Comparison of ENCODE assay signal across 13 mouse cellular contexts in the genomic region with DNA sequence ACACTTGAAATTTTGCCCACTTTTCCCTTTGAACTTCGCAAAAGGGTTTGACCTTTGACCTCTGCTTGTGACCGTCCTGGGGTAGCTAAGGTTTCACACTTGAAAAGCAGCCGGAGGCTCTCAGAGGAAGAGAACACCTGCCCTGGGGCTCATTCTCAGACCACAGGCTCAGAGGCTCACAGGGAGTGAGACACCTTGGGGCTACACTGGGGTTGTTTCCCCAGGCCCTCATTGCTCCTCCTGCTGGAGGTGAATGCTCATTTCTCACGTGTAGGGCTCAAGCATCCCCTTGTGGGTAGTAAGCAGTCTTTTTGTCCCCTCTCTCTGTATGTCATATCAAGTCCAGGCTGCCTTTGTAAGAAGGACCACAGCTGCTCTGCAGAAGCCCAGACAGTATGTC. TPM values are rescaled to one million over a fixed set of nuclear protein-coding genes. Genes with fewer than 3 reads are reported as not detected.
DNase-seq lines count a peak whose midpoint lies in the region; ATAC-seq and TF ChIP-seq lines count a peak whose summit lies in the region.
"Had no signal": no experiment of that assay in that cellular context is flagged by ENCODE, and none has a peak within 500 bp of the region (broad histone marks: within the 10 kb centered on the region; RNA-seq: fewer than 3 reads in every experiment).

No protein-coding gene starts in this region.

- peak; percentile 33; the same call in 1 of the 2 replicates for TF ChIP-seq CTCF in forebrain, postnatal 0 days (IDR thresholded peaks at IDR 0.05; ENCODE audit: low read depth)
- TF ChIP-seq CTCF in kidney, postnatal 0 days (IDR thresholded peaks at IDR 0.05; ENCODE audit: low read depth) = peak; percentile 51

- no peaks in the 10 kb centered on the region for H3K36me3 ChIP-seq in forebrain, postnatal 0 days (ENCODE audit: insufficient read depth)
- no peaks in the 10 kb centered on the region for H3K36me3 ChIP-seq in forebrain, embryonic 13.5 days (ENCODE audit: poor library complexity, severe bottlenecking)
- no peaks in the 10 kb centered on the region for H3K36me3 ChIP-seq in kidney, postnatal 0 days (ENCODE audit: insufficient read depth, low read length)
- no peaks in the 10 kb centered on the region for H3K36me3 ChIP-seq in kidney, embryonic 15.5 days
- H3K36me3 ChIP-seq: hindbrain, embryonic 15.5 days; limb, embryonic 15.5 days; midbrain, embryonic 15.5 days had no signal

- no peak for ATAC-seq in forebrain, postnatal 0 days
- no peak for ATAC-seq in forebrain, embryonic 13.5 days
- no peak; the same call in 1 of the 2 replicates for ATAC-seq in kidney, postnatal 0 days (replicated peaks; ENCODE audit: low FRiP score, low read depth)
- no peak for ATAC-seq in kidney, embryonic 15.5 days (replicated peaks; ENCODE audit: low FRiP score)
- ATAC-seq: midbrain, embryonic 15.5 days had no signal

- WGBS in forebrain, postnatal 0 days = 10% methylated on average over 4 of the region's 4 CpGs
- WGBS in forebrain, embryonic 13.5 days = 10% methylated on average over 4 of the region's 4 CpGs
- 14% methylated on average over 4 of the region's 4 CpGs for WGBS in kidney, postnatal 0 days
- WGBS in kidney, embryonic 15.5 days = 10% methylated on average over 4 of the region's 4 CpGs

- peaks cover 2% of the 10 kb centered on the region for H3K27me3 ChIP-seq in forebrain, postnatal 0 days (ENCODE audit: insufficient read depth, low read length)
- peaks cover 16% of the 10 kb centered on the region for H3K27me3 ChIP-seq in forebrain, embryonic 13.5 days
- no peaks in the 10 kb centered on the region for H3K27me3 ChIP-seq in kidney, postnatal 0 days (ENCODE audit: insufficient read depth, low read length)
- peaks cover 13% of the 10 kb centered on the region for H3K27me3 ChIP-seq in kidney, embryonic 15.5 days

- no peak overlapping the region for H3K4me2 ChIP-seq in forebrain, postnatal 0 days (ENCODE audit: low read depth)
- H3K4me2 ChIP-seq in forebrain, embryonic 13.5 days = no peak overlapping the region
- H3K4me2 ChIP-seq in kidney, postnatal 0 days (ENCODE audit: low read length) = no peak overlapping the region
- no peak overlapping the region for H3K4me2 ChIP-seq in kidney, embryonic 15.5 days
- H3K4me2 ChIP-seq: hindbrain, embryonic 15.5 days; limb, embryonic 15.5 days; midbrain, embryonic 15.5 days had no signal

- H3K27ac ChIP-seq in forebrain, postnatal 0 days (ENCODE audit: low read depth, low read length) = no peak overlapping the region
- H3K27ac ChIP-seq in forebrain, embryonic 13.5 days = no peak overlapping the region
- H3K27ac ChIP-seq in kidney, postnatal 0 days = no peak overlapping the region
- no peak overlapping the region for H3K27ac ChIP-seq in kidney, embryonic 15.5 days
- H3K27ac ChIP-seq: hindbrain, embryonic 15.5 days; limb, embryonic 15.5 days; midbrain, embryonic 15.5 days had no signal

- H3K4me1 ChIP-seq in forebrain, postnatal 0 days (ENCODE audit: insufficient read depth) = no peaks in the 10 kb centered on the region
- H3K4me1 ChIP-seq in forebrain, embryonic 13.5 days = no peaks in the 10 kb centered on the region
- H3K4me1 ChIP-seq in kidney, postnatal 0 days (replicated peaks; ENCODE audit: insufficient read depth, low read length) = 0 out of 2 replicates have a peak, but pooled peaks cover 2% of the 10 kb centered on the region
- H3K4me1 ChIP-seq in kidney, embryonic 15.5 days = peaks cover 2% of the 10 kb centered on the region
- H3K4me1 ChIP-seq: hindbrain, embryonic 15.5 days; midbrain, embryonic 15.5 days had no signal

- H3K9ac ChIP-seq in forebrain, postnatal 0 days = no peak overlapping the region
- H3K9ac ChIP-seq in forebrain, embryonic 13.5 days = no peak overlapping the region
- no peak overlapping the region for H3K9ac ChIP-seq in kidney, postnatal 0 days (ENCODE audit: low read depth, low read length)
- no peak overlapping the region for H3K9ac ChIP-seq in kidney, embryonic 15.5 days
- H3K9ac ChIP-seq: hindbrain, embryonic 15.5 days; limb, embryonic 15.5 days; midbrain, embryonic 15.5 days had no signal

- DNase-seq in forebrain, postnatal 0 days = no peak
- DNase-seq in kidney, postnatal 0 days (ENCODE audit: low spot score) = no peak
- DNase-seq in 3T3-L1 (ENCODE audit: low read depth, low spot score) = peak; percentile 29
- peak; percentile 66 for DNase-seq in embryo, embryonic 10.5 days (ENCODE audit: low spot score)
- no peak for DNase-seq in adrenal gland, postnatal 10 days
- no peak for DNase-seq in cerebellum, adult 8-10 months
- DNase-seq: cerebellum, postnatal 25 days; gastrocnemius, postnatal 14 days had no signal

- no peak overlapping the region for H3K4me3 ChIP-seq in forebrain, postnatal 0 days (ENCODE audit: low read depth, low read length)
- no peak overlapping the region for H3K4me3 ChIP-seq in forebrain, embryonic 13.5 days
- no peak overlapping the region for H3K4me3 ChIP-seq in kidney, postnatal 0 days (replicated peaks; ENCODE audit: low read depth, low read length)
- no peak overlapping the region for H3K4me3 ChIP-seq in kidney, embryonic 15.5 days (replicated peaks)
- H3K4me3 ChIP-seq: hindbrain, embryonic 15.5 days; limb, embryonic 15.5 days; midbrain, embryonic 15.5 days had no signal

- no peaks in the 10 kb centered on the region for H3K9me3 ChIP-seq in forebrain, postnatal 0 days (ENCODE audit: low read length)
- no peaks in the 10 kb centered on the region for H3K9me3 ChIP-seq in forebrain, embryonic 13.5 days (replicated peaks)
- no peaks in the 10 kb centered on the region for H3K9me3 ChIP-seq in kidney, postnatal 0 days (replicated peaks; ENCODE audit: low read length)
- H3K9me3 ChIP-seq in kidney, embryonic 15.5 days (replicated peaks) = no peaks in the 10 kb centered on the region
- H3K9me3 ChIP-seq: hindbrain, embryonic 15.5 days; limb, embryonic 15.5 days; midbrain, embryonic 15.5 days had no signal

RNA-seq across cellular contexts. Expression of a gene that starts 4.5 kb away (rescaled TPM):
- 12.9 and 31.7 TPM in 2 replicates for total RNA-seq in forebrain, postnatal 0 days (2014; rRNA removed)
- 33.5 and 34.5 TPM in 2 replicates for polyA plus RNA-seq in forebrain, postnatal 0 days (2015; fragmentation: Nextera tagmentation; extraction: Ambion mirVana)
- 12.1 and 12.7 TPM in 2 replicates for polyA plus RNA-seq in forebrain, embryonic 13.5 days (2015; fragmentation: Nextera tagmentation; extraction: Ambion mirVana)
- polyA plus RNA-seq in kidney, postnatal 0 days (2015; fragmentation: Nextera tagmentation; extraction: Ambion mirVana) = 85.6 and 91.1 TPM in 2 replicates
- 96.7 and 115 TPM in 2 replicates for polyA plus RNA-seq in kidney, embryonic 15.5 days (2015; fragmentation: Nextera tagmentation; extraction: Ambion mirVana)
- total RNA-seq in adrenal gland, postnatal 10 days (2021) = 100 to 1,000 TPM; 119 to 122 TPM

Comparison
In these comparisons a context has a peak if more than half of its experiments do, and no peak if none do; other contexts are left out.
1. DNase-seq: peak in 3T3-L1 (single experiment) and embryo, embryonic 10.5 days (single experiment); none in forebrain, postnatal 0 days (single experiment), kidney, postnatal 0 days (single experiment), adrenal gland, postnatal 10 days (single experiment) and cerebellum, adult 8-10 months (single experiment).